Mouse (Mus musculus) retina, embryonic 14.5 days (tissue): Measurements from ENCODE around the gene Megf9.

ENCODE experiments used
- DNase-seq: peaks from one replicate; pipeline ENCODE4 v3.0.0-alpha.2; 2015; ENCODE audit warnings: low spot score

Megf9 gene

GRCm38 (mm10) chr4:70534891-70535269 lies at the start of gene Megf9:
Gene Megf9 (minus strand): TSS chr4:70534995.
- DNase-seq = peak; percentile 99

DNA sequence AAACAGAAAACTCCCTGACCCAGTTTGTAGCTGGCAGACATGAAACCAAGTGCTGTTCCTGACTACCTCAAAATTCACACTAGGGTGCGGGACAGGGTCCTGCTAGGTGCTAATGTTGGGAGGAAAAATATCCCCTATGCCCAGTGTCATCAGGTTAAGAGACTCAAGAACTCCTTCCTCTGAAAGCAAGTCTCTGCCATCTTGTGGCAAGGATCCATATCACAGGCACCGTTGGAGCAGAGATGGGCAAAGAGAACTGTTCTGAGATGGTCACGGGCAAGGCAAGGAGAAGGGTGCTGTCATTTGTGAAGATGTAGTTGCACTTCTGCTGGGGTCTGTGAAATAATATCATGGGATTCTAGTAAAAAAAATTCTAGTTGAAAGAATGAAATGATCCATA lies 44.9 kb upstream of the Megf9 start:
- peak; percentile 50 for DNase-seq

DNA sequence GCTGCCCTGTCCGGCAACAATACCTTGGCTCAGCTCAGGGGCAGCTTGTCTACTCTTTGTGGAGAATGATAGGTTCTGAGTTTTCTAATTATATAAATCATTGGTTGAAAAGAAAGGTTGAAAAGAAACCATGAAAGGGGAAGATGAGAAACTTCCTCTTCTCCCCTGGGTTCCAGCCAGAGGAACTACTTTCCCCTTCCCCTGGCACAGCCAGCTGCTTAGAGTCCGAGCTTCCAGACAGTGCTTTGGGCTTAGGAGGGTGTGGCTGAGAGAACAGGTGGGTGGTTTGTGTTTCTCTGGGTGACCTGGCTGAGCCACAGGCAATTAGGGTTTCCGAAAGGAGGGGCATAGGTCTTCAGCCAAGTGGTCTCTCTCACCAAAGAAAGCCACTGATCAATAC lies 43.5 kb upstream of the Megf9 start:
- no peak for DNase-seq

- DNase-seq = no peak
Observed at GRCm38 (mm10) chr4:70576096-70576495, 41.3 kb upstream of the Megf9 start.

- DNase-seq = peak; percentile 53
Observed at GRCm38 (mm10) chr4:70573926-70574325, 39.1 kb upstream of the Megf9 start.

DNA sequence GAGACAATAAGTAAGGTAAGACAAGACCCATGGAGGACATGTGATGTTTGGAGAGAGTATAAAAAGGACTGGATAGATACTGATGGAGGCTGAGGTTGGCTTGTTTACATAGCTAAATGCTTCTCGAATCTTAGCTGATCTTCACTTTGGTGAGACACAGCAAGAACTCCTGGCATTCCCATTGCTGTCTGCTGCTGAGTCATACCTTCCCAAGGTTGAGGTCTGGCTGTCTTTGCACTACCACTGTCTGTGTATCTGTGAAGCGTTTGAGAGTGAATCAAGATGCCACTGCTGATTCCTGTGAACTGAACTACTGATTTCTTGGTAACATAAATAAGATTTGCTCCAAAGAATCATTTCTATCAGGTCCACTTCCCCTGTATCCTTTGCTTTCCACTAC lies 19.1 kb upstream of the Megf9 start:
- no peak for DNase-seq

- no peak for DNase-seq
Observed at GRCm38 (mm10) chr4:70553230-70553797, 18.5 kb upstream of the Megf9 start.

GRCm38 (mm10) chr4:70552120-70552519 lies 17.3 kb upstream of the Megf9 start:
- DNase-seq = no peak

GRCm38 (mm10) chr4:70547411-70548148 lies 12.8 kb upstream of the Megf9 start:
- DNase-seq = no peak

- no peak for DNase-seq
Observed at GRCm38 (mm10) chr4:70545869-70546542, 11.2 kb upstream of the Megf9 start.

GRCm38 (mm10) chr4:70544390-70544789 lies 9.6 kb upstream of the Megf9 start:
- DNase-seq = no peak

- DNase-seq = no peak
Observed at GRCm38 (mm10) chr4:70542387-70542786, 7.6 kb upstream of the Megf9 start.

DNA sequence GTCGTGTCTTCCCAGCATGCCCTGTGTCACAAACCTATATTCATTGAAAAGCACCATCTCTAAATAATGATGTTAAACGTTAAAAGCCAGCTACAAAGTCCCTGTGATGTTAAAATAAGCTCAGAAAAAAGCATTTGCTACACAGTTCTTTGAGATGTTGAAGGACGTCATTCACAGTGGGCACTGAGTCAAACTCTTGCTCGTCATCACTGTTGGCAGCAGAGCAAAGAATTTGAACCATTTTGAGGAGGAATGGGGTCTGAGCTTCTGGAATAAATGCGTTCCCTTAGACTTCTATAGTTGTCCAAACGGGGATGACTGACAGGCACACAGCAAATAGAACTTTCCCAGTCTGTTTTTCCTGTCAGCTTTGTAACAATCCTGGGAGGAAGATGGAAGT lies 5.9 kb upstream of the Megf9 start:
- no peak for DNase-seq

GRCm38 (mm10) chr4:70536661-70537580 lies 2.1 kb upstream of the Megf9 start:
- DNase-seq = peak; percentile 26

- DNase-seq = peak; percentile 58
Observed at GRCm38 (mm10) chr4:70535711-70536311, 1.0 kb upstream of the Megf9 start.

DNA sequence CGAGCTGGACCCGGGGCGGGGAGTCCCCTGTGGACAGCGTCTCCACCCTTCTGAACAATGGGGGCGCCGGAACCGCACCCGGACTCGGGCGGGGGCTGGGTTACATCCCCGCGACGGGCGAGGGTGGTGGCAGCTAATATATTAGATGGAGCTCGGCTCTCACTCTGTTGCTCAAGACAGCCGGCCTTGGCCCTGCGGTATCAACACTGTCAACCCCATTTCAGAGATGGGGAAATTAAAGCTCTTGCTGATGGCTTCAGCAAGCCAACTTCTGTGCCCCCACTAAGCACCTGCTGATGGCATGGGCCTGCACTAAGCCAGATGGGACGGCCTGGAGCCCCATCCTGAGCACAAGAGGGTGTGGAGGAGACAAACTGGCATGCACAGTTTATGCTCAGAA lies 494 bp upstream of the Megf9 start:
- no peak for DNase-seq

DNA sequence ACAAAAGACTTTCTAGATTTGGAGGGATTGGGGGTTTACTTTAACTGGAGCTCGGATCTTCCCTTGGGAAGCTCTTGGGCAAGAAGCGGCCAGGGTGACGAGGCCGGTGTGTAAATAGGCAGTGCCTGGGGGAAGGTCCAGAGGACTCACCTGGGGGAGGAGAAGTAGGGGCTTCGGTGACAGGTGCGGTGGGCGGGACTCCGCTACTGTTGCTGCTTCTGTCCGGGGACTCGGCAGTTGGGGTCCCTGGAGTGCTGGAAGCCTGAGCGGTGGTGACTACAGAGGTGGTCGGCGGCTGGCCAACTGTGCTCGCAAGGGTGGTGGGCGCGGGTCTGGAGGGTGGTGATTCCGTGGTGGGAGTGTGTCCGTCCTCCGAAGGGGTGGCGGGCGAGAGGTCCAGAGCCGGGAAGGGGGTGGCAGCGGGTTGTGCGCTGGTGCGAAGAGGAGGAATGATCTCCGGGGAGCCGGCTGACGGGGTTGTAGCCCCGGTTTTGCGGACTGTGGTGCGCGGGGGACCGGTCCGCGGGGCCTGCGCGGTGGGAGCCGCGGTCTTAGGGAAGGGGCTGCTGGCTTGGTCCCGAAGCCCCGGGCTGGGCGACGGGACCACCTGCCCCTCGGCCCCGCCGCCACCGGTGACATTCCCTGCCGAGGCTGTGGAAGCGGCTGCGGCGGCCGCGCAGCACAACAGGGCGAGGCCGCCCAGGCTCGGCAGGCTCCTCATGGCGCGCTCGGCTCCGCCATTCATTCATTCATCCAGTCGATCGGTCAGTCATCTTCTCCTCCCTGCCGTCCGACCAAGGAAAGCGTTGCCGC lies 511 bp downstream of the Megf9 start:
- DNase-seq = peak; percentile 46

DNA sequence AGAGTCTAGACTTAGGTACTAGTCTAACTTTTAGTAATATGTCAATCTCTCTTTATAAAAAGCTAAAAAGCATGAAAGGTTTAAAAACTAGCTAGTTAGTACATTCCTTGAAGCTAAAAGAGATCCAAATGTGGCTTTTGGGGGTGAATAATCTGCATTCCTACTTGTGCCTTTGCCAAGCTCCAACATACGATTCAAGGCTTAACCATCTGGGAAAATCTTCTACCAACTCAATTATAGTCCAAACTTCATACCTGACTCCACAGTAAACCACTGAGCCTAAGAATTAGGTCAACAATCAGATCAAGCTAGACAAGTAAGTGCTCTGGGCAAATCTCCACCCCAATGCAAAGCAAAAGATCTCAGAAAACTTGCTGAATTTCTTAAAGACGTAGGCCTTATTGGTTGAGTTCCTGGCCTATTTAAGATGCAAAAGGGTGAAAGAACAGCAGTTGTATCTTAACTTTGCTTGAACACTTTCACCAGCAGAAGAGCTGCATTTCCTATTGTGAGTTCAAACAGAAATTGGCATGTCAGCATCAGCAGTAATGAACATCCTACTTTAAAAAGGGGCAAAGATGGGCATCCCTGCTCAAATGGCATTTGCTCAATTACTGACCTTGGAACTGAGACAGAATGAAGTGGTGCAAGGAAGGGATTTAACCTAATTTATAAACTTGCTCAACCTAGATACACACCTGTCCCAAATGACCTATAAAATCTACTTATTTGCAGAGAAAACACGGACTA lies 1.6 kb downstream of the Megf9 start:
- DNase-seq = no peak

DNA sequence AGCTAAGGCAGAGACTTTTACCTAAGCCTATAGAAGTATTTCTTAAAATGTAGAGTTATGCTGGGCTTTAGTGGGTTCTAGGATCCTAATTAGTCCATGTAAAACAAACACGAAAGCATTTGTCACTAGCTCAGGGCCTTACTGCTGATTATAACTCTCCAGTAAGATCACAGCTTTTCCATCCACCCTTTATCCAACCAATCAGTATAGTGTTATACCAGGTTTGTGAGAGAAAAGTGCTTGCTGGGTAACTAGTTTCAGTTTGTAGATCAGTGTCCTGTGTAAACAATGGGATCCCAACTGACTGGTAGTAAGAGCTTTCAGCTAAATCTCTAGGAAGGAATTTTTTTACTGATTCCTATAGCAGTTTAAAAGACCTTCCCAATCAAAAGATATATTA lies 3.8 kb downstream of the Megf9 start:
- DNase-seq = no peak

- no peak for DNase-seq
Observed at GRCm38 (mm10) chr4:70528622-70529021, 6.2 kb downstream of the Megf9 start.
